Mouse (Mus musculus) cerebellum, adult 18-20 months (tissue): ENCODE measurements around the gene Gpr160.

Source experiments
- DNase-seq, 2 experiments: peaks; one replicate each; pipeline ENCODE4 v3.0.0; 2021

Gene Gpr160

DNA sequence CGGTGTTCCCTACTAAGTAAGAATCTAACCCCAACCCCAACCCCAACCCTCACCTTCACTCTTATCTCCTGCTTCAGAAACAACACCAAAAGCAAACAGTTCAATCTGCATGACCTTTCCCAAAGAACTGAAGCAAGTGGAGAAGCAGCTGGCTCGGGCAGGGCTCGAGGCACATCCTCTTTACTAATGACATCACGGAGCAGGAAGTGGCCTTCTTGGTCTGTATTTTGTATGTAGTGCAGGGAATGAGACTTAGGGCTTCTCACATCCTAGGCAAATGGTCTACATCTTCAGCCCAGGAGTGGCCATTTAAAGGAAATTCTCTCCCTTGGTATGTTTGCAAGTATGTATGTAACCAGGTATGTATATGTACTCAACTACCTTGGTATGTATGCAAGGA lies 61.4 kb downstream of the Gpr160 start:
- DNase-seq = no peak

GRCm38 (mm10) chr3:30927664-30928063 lies 71.9 kb downstream of the Gpr160 start:
- DNase-seq = no peak

DNA sequence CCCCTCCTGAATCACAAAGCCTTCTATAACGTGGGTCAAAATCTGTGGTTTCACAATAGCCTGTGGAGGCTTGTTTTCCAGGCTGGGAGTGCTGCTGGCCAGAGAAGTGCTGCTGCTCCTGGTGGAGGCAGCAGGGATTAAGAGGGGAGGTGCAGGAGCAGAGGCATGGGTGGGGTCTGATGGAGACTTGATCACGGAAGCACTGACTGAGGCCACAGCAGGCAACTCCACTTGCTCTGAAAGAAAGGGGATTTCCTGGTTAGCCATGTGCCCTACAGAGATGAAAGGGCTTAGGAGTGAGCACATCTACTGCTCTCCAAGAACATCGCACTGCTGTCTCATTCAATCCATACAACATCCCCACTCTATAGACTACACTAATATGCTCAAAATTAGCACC lies 74.1 kb downstream of the Gpr160 start:
- no peak for DNase-seq

DNA sequence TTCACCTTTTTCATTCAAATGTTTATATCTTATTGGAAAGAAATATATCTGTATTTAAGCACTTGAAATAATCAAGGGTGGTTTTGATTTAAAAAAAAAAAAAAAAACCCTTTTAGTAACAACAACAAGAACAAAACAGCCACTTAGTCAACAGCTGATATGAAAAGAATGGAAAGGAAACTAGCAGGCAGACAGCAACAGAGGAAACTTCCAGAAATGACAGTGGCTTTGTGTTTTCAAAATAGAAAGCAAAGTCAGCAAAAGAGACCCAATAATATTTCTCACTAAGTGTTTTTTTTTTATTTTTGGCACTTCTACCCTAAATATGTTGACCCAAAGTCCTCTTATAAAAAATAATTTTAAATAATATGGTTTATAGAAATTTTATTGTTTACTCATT lies 78.6 kb downstream of the Gpr160 start:
- DNase-seq = no peak
